ENCODE assay signal across 40 mouse cellular contexts in genomic region chr7:102472675-102473074, GRCm38 (mm10). TPM values are rescaled to one million over a fixed set of nuclear protein-coding genes. Genes with fewer than 3 reads are reported as not detected.
"Had no signal": no experiment of that assay in that cellular context is flagged by ENCODE, and none has a peak within 500 bp of the region (broad histone marks: within the 10 kb centered on the region; RNA-seq: fewer than 3 reads in every experiment).

No protein-coding gene starts in this region.

- H3K4me2 ChIP-seq: heart, embryonic 13.5 days; hindbrain, embryonic 13.5 days; hindbrain, embryonic 15.5 days; kidney, embryonic 15.5 days; limb, embryonic 13.5 days; limb, embryonic 15.5 days; liver, embryonic 12.5 days had no signal

- DNase-seq: gastrocnemius, postnatal 14 days; gastrocnemius, postnatal 36 days; heart, postnatal 14 days; heart, postnatal 36 days; kidney, adult 11 months; kidney, adult 2 months; kidney, adult 9 months; kidney, postnatal 14 days; kidney, postnatal 36 days; layer of hippocampus, adult 9-11 months; layer of hippocampus, postnatal 36 days; left cerebral cortex, postnatal 4 days had no signal

- H3K27ac ChIP-seq: heart, embryonic 10.5 days; heart, embryonic 13.5 days; hindbrain, embryonic 13.5 days; hindbrain, embryonic 15.5 days; hindbrain, postnatal 0 days; kidney, embryonic 15.5 days; limb, embryonic 13.5 days; limb, embryonic 15.5 days; liver, embryonic 12.5 days; liver, embryonic 14.5 days had no signal

- H3K27me3 ChIP-seq: heart, embryonic 13.5 days; hindbrain, embryonic 13.5 days; hindbrain, embryonic 15.5 days; kidney, embryonic 15.5 days; limb, embryonic 13.5 days; limb, embryonic 15.5 days; liver, embryonic 12.5 days had no signal

- H3K4me3 ChIP-seq: heart, embryonic 10.5 days; heart, embryonic 13.5 days; hindbrain, embryonic 13.5 days; hindbrain, embryonic 15.5 days; kidney, embryonic 15.5 days; limb, embryonic 13.5 days; limb, embryonic 15.5 days; liver, embryonic 12.5 days had no signal

- H3K9me3 ChIP-seq: heart, embryonic 10.5 days; heart, embryonic 13.5 days; hindbrain, embryonic 13.5 days; hindbrain, embryonic 15.5 days; kidney, embryonic 15.5 days; limb, embryonic 13.5 days; limb, embryonic 15.5 days; liver, embryonic 12.5 days had no signal

- H3K9ac ChIP-seq: heart, embryonic 13.5 days; hindbrain, embryonic 13.5 days; hindbrain, embryonic 15.5 days; kidney, embryonic 15.5 days; limb, embryonic 13.5 days; limb, embryonic 15.5 days; liver, embryonic 12.5 days; liver, embryonic 14.5 days had no signal

- H3K4me1 ChIP-seq: hindbrain, embryonic 13.5 days; hindbrain, embryonic 15.5 days; kidney, embryonic 15.5 days; limb, embryonic 13.5 days; limb, embryonic 15.5 days; liver, embryonic 12.5 days had no signal

- ATAC-seq: hindbrain, postnatal 0 days; intestine, embryonic 16.5 days; liver, embryonic 12.5 days had no signal

RNA-seq across cellular contexts. Expression of gene Olfr543, which starts 8.8 kb away (rescaled TPM):
- total RNA-seq: gastrocnemius, adult 18-20 months; gastrocnemius, adult 8-10 months; gastrocnemius, postnatal 14 days; gastrocnemius, postnatal 36 days; heart, adult 8-10 months; heart, postnatal 14 days; heart, postnatal 36 days; hematopoietic stem cell, adult 5-6 weeks; hindbrain, postnatal 0 days; layer of hippocampus, adult 18-20 months; layer of hippocampus, adult 8-10 months; layer of hippocampus, postnatal 14 days; layer of hippocampus, postnatal 36 days; left cerebral cortex, adult 18-20 months; left cerebral cortex, adult 8-10 months; left cerebral cortex, postnatal 10 days; left cerebral cortex, postnatal 25 days; left cerebral cortex, postnatal 4 days; liver, adult 2 months had no signal
- polyA plus RNA-seq: heart, embryonic 13.5 days; kidney, adult 2 months; large intestine, adult 2 months; liver, adult 2 months had no signal

RNA-seq across cellular contexts. Expression of gene Olfr544, which starts 15.4 kb away (rescaled TPM):
- total RNA-seq: gastrocnemius, adult 18-20 months; gastrocnemius, adult 8-10 months; gastrocnemius, postnatal 14 days; gastrocnemius, postnatal 36 days; heart, adult 8-10 months; heart, postnatal 14 days; heart, postnatal 36 days; hematopoietic stem cell, adult 5-6 weeks; hindbrain, postnatal 0 days; layer of hippocampus, adult 18-20 months; layer of hippocampus, adult 8-10 months; layer of hippocampus, postnatal 14 days; layer of hippocampus, postnatal 36 days; left cerebral cortex, adult 18-20 months; left cerebral cortex, adult 8-10 months; left cerebral cortex, postnatal 10 days; left cerebral cortex, postnatal 25 days; left cerebral cortex, postnatal 4 days; liver, adult 2 months had no signal
- polyA plus RNA-seq: gonadal fat pad, adult 2 months; heart, embryonic 13.5 days; intestine, embryonic 16.5 days; kidney, adult 2 months; large intestine, adult 2 months; liver, adult 2 months had no signal

RNA-seq across cellular contexts. Expression of gene Olfr545, which starts 26.7 kb away (rescaled TPM):
- total RNA-seq: gastrocnemius, adult 18-20 months; gastrocnemius, adult 8-10 months; gastrocnemius, postnatal 14 days; gastrocnemius, postnatal 36 days; heart, adult 8-10 months; heart, postnatal 14 days; heart, postnatal 36 days; hematopoietic stem cell, adult 5-6 weeks; hindbrain, postnatal 0 days; layer of hippocampus, adult 18-20 months; layer of hippocampus, adult 8-10 months; layer of hippocampus, postnatal 14 days; layer of hippocampus, postnatal 36 days; left cerebral cortex, adult 18-20 months; left cerebral cortex, adult 8-10 months; left cerebral cortex, postnatal 10 days; left cerebral cortex, postnatal 25 days; left cerebral cortex, postnatal 4 days; liver, adult 2 months had no signal
- polyA plus RNA-seq: gonadal fat pad, adult 2 months; heart, embryonic 10.5 days; heart, embryonic 16.5 days; hindbrain, embryonic 11.5 days; intestine, embryonic 16.5 days; kidney, adult 2 months; large intestine, adult 2 months; limb, embryonic 13.5 days; liver, adult 2 months; liver, embryonic 12.5 days; liver, embryonic 14.5 days; liver, embryonic 16.5 days had no signal
